Mouse (Mus musculus) embryo, embryonic 10.5 days (tissue): Measurements from ENCODE around the gene Tnfrsf13b.
A peak's percentile ranks its signal among the peaks of the same experiment; 100 is the strongest.
"Not testable (repeated sequence)": the region's sequence is repeated elsewhere in the genome, so short reads cannot be mapped to it uniquely, and the experiment has no call there.

ENCODE experiments used
- DNase-seq: peaks from one replicate; pipeline ENCODE4 v3.0.0-alpha.2; 2015; ENCODE audit warnings: low spot score

The Tnfrsf13b gene

GRCm38 (mm10) chr11:61173477-61173876 is 46.9 kb downstream of the Tnfrsf13b start:
- DNase-seq: not testable (repeated sequence)

- DNase-seq: peak; percentile 91
Observed at GRCm38 (mm10) chr11:61174291-61174820, 47.8 kb downstream of the Tnfrsf13b start.

- DNase-seq: peak; percentile 100
Observed at GRCm38 (mm10) chr11:61174821-61175658, 48.5 kb downstream of the Tnfrsf13b start, which contains the start of gene Usp22. Gene Usp22 (minus strand): TSS chr11:61175055.

- no peak for DNase-seq
Observed at GRCm38 (mm10) chr11:61175778-61176177, 49.2 kb downstream of the Tnfrsf13b start.

DNA sequence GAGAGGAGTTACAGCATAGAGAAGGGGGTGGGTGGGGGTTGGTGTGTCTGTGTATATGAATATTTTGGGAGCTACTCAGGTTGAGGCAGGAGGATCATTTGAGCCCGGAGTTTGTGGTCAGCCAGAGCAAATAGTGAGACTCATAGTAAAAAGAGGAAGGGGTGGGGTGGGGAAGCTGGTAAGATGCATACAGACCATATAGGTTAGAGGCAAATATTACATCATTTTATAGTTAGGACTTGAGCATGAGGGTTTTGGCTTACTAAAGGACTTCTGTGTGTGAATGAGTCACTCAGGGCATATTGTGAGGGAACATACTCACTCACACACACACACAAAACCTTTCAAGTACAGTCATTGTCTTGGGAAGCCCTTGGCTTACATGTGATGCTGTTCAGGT is 49.8 kb downstream of the Tnfrsf13b start:
- DNase-seq: no peak

DNA sequence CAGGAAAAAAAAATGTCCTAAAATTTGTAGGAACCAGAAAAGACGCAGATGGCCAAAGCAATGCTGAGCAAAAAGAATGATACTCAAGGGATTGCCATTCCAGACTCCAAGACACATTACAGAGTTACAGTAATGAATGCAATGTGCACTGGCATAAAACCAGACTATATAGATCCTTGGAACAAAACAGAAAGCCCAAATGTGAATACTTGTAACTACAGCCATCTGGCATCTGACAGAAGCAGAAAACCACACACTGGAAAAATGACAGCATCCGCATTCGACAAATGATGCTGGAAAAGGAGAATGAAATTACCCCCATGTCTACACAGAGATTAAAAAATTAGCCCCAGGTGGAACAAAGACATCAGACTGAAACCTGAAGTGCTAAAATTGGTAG is 53.8 kb downstream of the Tnfrsf13b start:
- no peak for DNase-seq

- DNase-seq: no peak
Observed at GRCm38 (mm10) chr11:61181624-61182023, 55.1 kb downstream of the Tnfrsf13b start.

DNA sequence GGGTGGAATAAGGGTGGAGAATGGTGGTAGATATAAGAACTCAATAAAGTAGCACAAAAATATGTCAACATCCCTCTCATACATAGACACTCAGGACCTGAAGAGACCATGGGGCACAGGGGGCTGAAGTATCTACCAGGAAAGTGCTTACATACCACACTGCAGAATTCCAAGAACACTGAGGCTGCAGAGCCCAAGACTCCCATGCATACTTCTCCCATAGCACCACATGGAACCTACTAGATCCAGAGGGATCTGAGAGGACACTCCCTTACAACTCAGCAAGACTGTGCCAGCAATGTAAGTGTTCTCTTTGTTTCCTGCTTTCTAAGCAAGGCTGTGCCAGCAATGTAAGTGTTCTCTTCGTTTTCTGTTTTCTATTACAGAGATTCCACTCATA is 57.3 kb downstream of the Tnfrsf13b start:
- DNase-seq: no peak

- DNase-seq: no peak
Observed at GRCm38 (mm10) chr11:61190776-61191175, 64.2 kb downstream of the Tnfrsf13b start.

DNA sequence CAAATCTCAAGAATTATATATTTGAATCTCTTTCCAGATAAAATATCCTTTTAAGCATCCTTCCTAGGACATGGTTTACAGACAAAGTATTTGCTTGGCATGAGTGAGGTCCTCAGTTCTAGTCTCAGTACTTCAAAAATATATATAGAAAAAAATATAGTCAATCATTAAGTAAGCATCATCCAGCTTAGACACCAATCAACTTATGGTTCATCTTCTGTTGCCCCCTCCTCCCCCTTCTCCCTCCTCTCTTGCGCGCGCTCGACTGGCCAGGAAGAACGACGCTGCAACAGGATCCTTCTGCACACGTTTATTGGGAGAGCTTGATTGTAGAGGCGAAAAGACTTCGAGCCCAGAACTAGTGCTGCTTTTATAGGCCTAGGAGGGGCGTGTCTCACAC is 65.6 kb downstream of the Tnfrsf13b start:
- not testable (repeated sequence) for DNase-seq

- DNase-seq: no peak
Observed at GRCm38 (mm10) chr11:61192779-61193178, 66.2 kb downstream of the Tnfrsf13b start.

GRCm38 (mm10) chr11:61193392-61193791 is 66.8 kb downstream of the Tnfrsf13b start:
- peak; percentile 88 for DNase-seq

- DNase-seq: no peak
Observed at GRCm38 (mm10) chr11:61196616-61197353, 70.2 kb downstream of the Tnfrsf13b start.

- DNase-seq: no peak
Observed at GRCm38 (mm10) chr11:61197935-61198334, 71.4 kb downstream of the Tnfrsf13b start.
